ENCODE assay signal across 8 mouse cellular contexts in the genomic region with DNA sequence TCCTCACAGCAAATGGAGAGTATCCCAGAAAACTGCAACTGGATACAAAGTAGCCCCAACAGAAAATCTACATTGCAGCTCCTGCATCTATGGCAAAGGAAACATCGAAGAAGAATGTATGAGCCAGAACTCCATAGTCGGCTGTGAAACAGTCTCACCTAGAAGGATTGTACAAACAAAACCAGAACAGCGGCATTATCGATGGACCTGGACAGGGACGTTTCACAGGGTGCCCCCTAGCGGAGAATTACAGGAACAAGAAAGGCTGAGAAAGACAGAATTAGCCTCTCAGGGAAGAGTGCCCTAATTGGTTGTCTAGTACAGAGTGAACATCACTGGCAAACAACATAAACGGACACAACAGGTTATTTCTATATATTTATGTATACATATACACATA. TPM values are rescaled to one million over a fixed set of nuclear protein-coding genes. Genes with fewer than 3 reads are reported as not detected.
DNase-seq lines count a peak whose midpoint lies in the region; ATAC-seq and TF ChIP-seq lines count a peak whose summit lies in the region.

No protein-coding gene starts in this region.

- no peak overlapping the region for H3K9ac ChIP-seq in ES-Bruce4 (ENCODE audit: low read depth, poor library complexity, severe bottlenecking)
- no peak overlapping the region for H3K9ac ChIP-seq in embryonic facial prominence, embryonic 13.5 days
- no peak overlapping the region for H3K9ac ChIP-seq in heart, embryonic 15.5 days
- H3K9ac ChIP-seq in lung, embryonic 14.5 days = no peak overlapping the region

- WGBS in embryonic facial prominence, embryonic 13.5 days = 5% methylated on average over 7 of the region's 7 CpGs
- 6% methylated on average over 7 of the region's 7 CpGs for WGBS in heart, embryonic 15.5 days
- 2% methylated on average over 7 of the region's 7 CpGs for WGBS in lung, embryonic 14.5 days

- TF ChIP-seq POLR2A in ES-Bruce4 (IDR thresholded peaks at IDR 0.05; ENCODE audit: insufficient read depth, low read length) = no peak

- no peaks in the 10 kb centered on the region for H3K27me3 ChIP-seq in ES-Bruce4 (ENCODE audit: control insufficient read depth, insufficient read depth, low read length, poor library complexity, severe bottlenecking)
- H3K27me3 ChIP-seq in embryonic facial prominence, embryonic 13.5 days = no peaks in the 10 kb centered on the region
- H3K27me3 ChIP-seq in heart, embryonic 15.5 days = no peaks in the 10 kb centered on the region
- no peaks in the 10 kb centered on the region for H3K27me3 ChIP-seq in lung, embryonic 14.5 days (ENCODE audit: insufficient read depth, low read length)

- no peak overlapping the region for H3K4me3 ChIP-seq in ES-Bruce4 (ENCODE audit: low read depth, low read length)
- H3K4me3 ChIP-seq in embryonic facial prominence, embryonic 13.5 days = peak overlapping the region; percentile 25; the same call in 1 of the 2 replicates
- H3K4me3 ChIP-seq in heart, embryonic 15.5 days = peak overlapping the region; percentile 35
- no peak overlapping the region for H3K4me3 ChIP-seq in lung, embryonic 14.5 days (ENCODE audit: low read depth, low read length)

- peak; percentile 64 for TF ChIP-seq CTCF in ES-Bruce4 (IDR thresholded peaks at IDR 0.05; ENCODE audit: low read depth, low read length)
- peak; percentile 86 for TF ChIP-seq CTCF in lung, embryonic 14.5 days (IDR thresholded peaks at IDR 0.05; ENCODE audit: low read depth)

- H3K36me3 ChIP-seq in ES-Bruce4 (ENCODE audit: control insufficient read depth, insufficient read depth, low read length, poor library complexity, severe bottlenecking) = no peaks in the 10 kb centered on the region
- H3K36me3 ChIP-seq in embryonic facial prominence, embryonic 13.5 days = no peaks in the 10 kb centered on the region
- no peaks in the 10 kb centered on the region for H3K36me3 ChIP-seq in heart, embryonic 15.5 days
- no peaks in the 10 kb centered on the region for H3K36me3 ChIP-seq in lung, embryonic 14.5 days (ENCODE audit: insufficient read depth)

- no peaks in the 10 kb centered on the region; the same call in 1 of the 2 replicates for H3K9me3 ChIP-seq in ES-Bruce4 (replicated peaks; ENCODE audit: control insufficient read depth, insufficient read depth, low read length, poor library complexity, severe bottlenecking)
- no peaks in the 10 kb centered on the region for H3K9me3 ChIP-seq in embryonic facial prominence, embryonic 13.5 days
- H3K9me3 ChIP-seq in heart, embryonic 15.5 days (replicated peaks) = no peaks in the 10 kb centered on the region
- H3K9me3 ChIP-seq in lung, embryonic 14.5 days (ENCODE audit: low read depth, low read length) = no peaks in the 10 kb centered on the region

- H3K27ac ChIP-seq in ES-Bruce4 (ENCODE audit: insufficient read depth, low read length) = no peak overlapping the region
- H3K27ac ChIP-seq in embryonic facial prominence, embryonic 13.5 days = no peak overlapping the region
- no peak overlapping the region for H3K27ac ChIP-seq in heart, embryonic 15.5 days
- H3K27ac ChIP-seq in lung, embryonic 14.5 days (ENCODE audit: low read depth) = no peak overlapping the region

- no peak for TF ChIP-seq EP300 in ES-Bruce4 (IDR thresholded peaks at IDR 0.05; ENCODE audit: insufficient read depth, low read depth, low read length)

- no peak for ATAC-seq in embryonic facial prominence, embryonic 13.5 days (ENCODE audit: insufficient number of reproducible peaks, insufficient read depth, low FRiP score, low TSS enrichment, low read depth)
- ATAC-seq in heart, embryonic 15.5 days (replicated peaks; ENCODE audit: insufficient number of reproducible peaks, insufficient read depth, low FRiP score, low read depth) = 0 out of 2 replicates have a peak, but pooled peaks have one; percentile 48
- ATAC-seq in lung, embryonic 14.5 days (ENCODE audit: insufficient read depth) = peak; percentile 52; the same call in 1 of the 2 replicates
- ATAC-seq in neutrophil, adult 5-6 weeks (ENCODE audit: extremely low read depth, insufficient number of reproducible peaks, low FRiP score, poor library complexity, severe bottlenecking) = peak; percentile 76

- H3K4me1 ChIP-seq in ES-Bruce4 (ENCODE audit: control insufficient read depth, insufficient read depth, low read length) = no peaks in the 10 kb centered on the region
- peaks cover 6% of the 10 kb centered on the region; the same call in 1 of the 2 replicates for H3K4me1 ChIP-seq in embryonic facial prominence, embryonic 13.5 days
- H3K4me1 ChIP-seq in heart, embryonic 15.5 days (replicated peaks) = peaks cover 6% of the 10 kb centered on the region
- H3K4me1 ChIP-seq in lung, embryonic 14.5 days (ENCODE audit: insufficient read depth) = no peaks in the 10 kb centered on the region

- DNase-seq in adrenal gland, postnatal 25 days = peak; percentile 51
- peak; percentile 68 to 80 for DNase-seq in kidney, postnatal 36 days
- DNase-seq in lung, embryonic 14.5 days = peak; percentile 86
- peak; percentile 56 for DNase-seq in yolk sac, embryonic 10.5 days (ENCODE audit: low spot score)

- peak overlapping the region; percentile 51 for H3K4me2 ChIP-seq in embryonic facial prominence, embryonic 13.5 days
- H3K4me2 ChIP-seq in heart, embryonic 15.5 days = peak overlapping the region; percentile 64
- peak overlapping the region; percentile 52 for H3K4me2 ChIP-seq in lung, embryonic 14.5 days

RNA-seq across cellular contexts. Expression of a gene that starts 23.9 kb away (rescaled TPM):
- polyA plus RNA-seq in ES-Bruce4 (2011; ENCODE audit: insufficient read depth, insufficient read length, low read depth, missing spikeins) = 88.4 and 90.3 TPM in 2 replicates
- total RNA-seq in adrenal gland, postnatal 25 days (2021) = 28.1 and 29.7 TPM in 2 replicates
- 64.2 and 74.6 TPM in 2 replicates for polyA plus RNA-seq in embryonic facial prominence, embryonic 13.5 days (2015; fragmentation: Nextera tagmentation; extraction: Ambion mirVana)
- polyA plus RNA-seq in heart, embryonic 15.5 days (2015; fragmentation: Nextera tagmentation; extraction: Ambion mirVana) = 66.1 and 67.8 TPM in 2 replicates
- polyA plus RNA-seq in lung, embryonic 14.5 days (2014; fragmentation: Nextera tagmentation; extraction: Ambion mirVana) = 70.6 and 71.6 TPM in 2 replicates
- 134 and 139 TPM in 2 replicates for total RNA-seq in neutrophil, adult 5-6 weeks (2017)

RNA-seq across cellular contexts. Expression of a gene that starts 32.9 kb away (rescaled TPM):
- polyA plus RNA-seq in ES-Bruce4 (2011; ENCODE audit: insufficient read depth, insufficient read length, low read depth, missing spikeins) = 158 and 161 TPM in 2 replicates
- total RNA-seq in adrenal gland, postnatal 25 days (2021) = 150 and 180 TPM in 2 replicates
- 125 and 136 TPM in 2 replicates for polyA plus RNA-seq in embryonic facial prominence, embryonic 13.5 days (2015; fragmentation: Nextera tagmentation; extraction: Ambion mirVana)
- polyA plus RNA-seq in heart, embryonic 15.5 days (2015; fragmentation: Nextera tagmentation; extraction: Ambion mirVana) = 158 and 170 TPM in 2 replicates
- polyA plus RNA-seq in lung, embryonic 14.5 days (2014; fragmentation: Nextera tagmentation; extraction: Ambion mirVana) = 174 and 182 TPM in 2 replicates
- 136 and 139 TPM in 2 replicates for total RNA-seq in neutrophil, adult 5-6 weeks (2017)

Comparison
In these comparisons a context has a peak if more than half of its experiments do, and no peak if none do; other contexts are left out.
1. H3K4me3 ChIP-seq: peak in embryonic facial prominence, embryonic 13.5 days (single experiment) and heart, embryonic 15.5 days (single experiment); none in ES-Bruce4 (single experiment) and lung, embryonic 14.5 days (single experiment).
2. Peak in every context shown above with its lines, with median percentiles within 50 percentile points of each other: DNase-seq and H3K4me2 ChIP-seq.